Mouse (Mus musculus) CD4-positive helper T cell, adult 2 months (primary cell): ENCODE data around the gene Morf4l1.

ENCODE experiments used
- DNase-seq: peaks from one replicate; pipeline ENCODE4 v3.0.0-alpha.2; 2012; ENCODE audit warnings: low read depth, missing footprints, low spot score

The Morf4l1 gene

DNA sequence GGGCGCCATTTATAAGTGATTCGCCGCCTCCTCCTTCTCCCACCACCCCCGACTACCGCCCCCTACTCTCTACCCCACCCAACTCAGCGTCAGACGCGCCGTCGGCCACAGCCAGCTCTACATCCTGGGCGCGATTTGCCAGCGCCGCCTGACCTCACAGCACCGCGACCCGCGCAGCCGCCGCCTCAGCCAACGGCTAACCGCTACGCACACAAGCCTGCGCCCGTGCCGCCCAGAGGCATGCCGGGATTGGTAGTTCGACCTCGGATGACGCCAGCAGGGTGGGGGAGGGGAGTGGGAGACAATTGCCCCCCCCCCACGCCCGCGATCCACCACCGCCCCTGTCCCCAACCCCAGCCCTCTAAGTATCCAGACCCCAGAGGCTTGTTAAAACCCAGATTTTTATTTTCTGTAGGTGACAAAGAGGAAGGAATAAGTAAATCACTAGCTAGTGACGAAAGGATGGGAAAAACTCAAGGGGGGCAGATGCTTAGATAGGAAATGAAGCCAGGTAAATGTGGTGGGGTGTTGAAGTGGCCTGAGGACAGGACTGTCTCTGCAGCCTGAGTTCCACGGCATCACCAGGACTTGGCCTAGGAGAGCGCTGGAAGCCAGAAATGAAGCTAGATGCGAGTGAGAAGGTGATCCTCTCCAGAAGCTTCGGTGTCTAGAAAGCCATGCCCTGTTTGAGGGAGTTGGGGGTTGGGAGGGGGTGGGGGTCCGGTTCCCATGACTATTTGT is at the start of gene Morf4l1:
Gene Morf4l1, minus strand, starts transcription at position 208 of the 741 bp plus-strand sequence.
- DNase-seq, result peak; percentile 98

DNA sequence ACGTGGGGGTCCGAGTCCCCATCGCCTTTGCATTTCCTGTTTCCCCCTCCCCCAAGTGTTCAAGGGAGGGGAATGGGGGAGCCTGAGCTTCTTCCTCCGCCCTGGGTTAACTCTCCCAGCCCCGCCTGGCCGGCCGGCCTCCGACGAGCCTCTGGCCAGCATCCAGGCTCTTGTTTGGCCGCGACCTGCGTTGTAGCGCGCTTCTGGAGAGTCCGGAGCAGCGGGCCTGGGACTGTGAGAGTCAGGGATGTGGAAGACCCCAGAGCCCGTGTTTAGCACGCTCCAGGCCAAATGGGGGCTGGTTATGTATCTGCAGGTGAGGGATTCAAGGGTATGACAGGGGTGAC is 49.1 kb upstream of the Morf4l1 start:
- DNase-seq, result no peak

DNA sequence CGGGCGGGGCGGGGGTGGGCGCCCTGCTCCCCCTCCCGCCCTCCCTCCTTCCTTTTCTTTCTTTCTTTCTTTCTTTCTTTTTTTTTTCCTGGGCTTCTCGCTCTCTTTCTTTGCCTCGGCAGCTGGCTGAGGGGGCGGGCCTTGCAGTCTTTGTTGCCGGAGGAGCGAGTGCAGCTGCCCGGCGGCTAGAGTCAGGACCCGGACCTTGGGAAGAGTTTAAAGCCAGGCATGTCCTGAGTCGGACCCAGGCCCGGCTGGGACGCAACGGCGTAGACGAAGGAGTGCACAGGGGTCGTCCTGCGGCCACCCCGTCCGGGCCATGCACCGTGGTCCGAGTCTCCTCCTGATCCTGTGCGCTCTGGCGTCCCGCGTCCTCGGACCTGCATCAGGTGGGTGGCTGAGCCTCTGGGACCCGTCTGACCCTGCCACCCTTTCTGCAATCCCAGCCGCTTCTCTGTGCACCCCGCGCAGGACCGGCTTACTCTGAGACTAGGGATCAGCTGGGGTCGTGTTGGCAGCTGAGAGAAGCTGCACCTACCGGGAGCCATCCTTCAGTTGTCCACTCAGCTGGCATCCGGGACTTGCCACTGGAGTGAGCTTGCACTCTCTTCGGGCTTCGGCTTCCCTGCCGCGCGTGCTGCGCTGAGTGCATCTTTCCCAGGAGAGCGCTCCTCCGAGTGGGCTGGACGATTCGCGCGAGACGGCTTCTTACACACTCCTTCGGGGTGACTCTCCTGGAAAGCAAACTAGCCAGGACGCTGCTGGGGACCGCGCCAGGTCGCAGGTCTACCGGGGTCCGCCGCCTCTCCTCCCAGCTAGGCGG is 48.6 kb upstream of the Morf4l1 start, which contains the start of gene Adamts7:
Gene Adamts7, plus strand, starts transcription at position 144 of the 823 bp plus-strand sequence.
- DNase-seq, result peak; percentile 9

DNA sequence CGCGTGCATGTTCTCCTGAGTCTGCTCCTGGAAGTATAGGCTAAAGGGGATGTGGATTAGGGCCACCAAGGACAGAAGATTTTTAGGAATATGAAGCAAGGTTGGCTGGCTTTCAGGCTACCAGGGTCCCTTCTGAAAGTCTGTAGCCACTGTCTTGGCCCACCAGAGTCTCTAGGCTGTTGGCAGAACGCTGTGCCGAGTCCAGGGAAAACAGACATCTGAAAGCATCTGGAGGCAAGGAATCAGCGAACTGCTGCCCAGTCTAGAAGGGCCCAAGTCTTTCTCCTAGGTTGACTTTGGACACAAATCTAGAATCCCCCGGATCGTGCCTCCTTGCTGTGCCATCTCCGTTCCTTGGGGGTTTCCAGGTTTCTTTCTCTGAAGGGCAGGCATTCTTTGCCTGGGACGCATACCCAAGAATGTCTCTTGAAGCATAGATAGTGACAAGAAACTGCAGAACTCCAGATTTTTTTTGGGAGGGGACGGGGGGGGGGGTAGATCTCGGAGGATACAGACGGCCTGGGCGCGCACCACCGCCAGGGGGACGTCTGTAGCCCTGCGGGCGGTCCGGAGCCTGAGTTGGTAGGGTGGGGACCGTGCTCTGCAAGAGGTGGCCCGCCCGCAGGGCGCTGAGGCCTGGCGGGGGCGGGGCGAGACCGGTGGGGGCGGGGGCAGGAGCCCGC is 47.8 kb upstream of the Morf4l1 start:
- peak; percentile 29 for DNase-seq

DNA sequence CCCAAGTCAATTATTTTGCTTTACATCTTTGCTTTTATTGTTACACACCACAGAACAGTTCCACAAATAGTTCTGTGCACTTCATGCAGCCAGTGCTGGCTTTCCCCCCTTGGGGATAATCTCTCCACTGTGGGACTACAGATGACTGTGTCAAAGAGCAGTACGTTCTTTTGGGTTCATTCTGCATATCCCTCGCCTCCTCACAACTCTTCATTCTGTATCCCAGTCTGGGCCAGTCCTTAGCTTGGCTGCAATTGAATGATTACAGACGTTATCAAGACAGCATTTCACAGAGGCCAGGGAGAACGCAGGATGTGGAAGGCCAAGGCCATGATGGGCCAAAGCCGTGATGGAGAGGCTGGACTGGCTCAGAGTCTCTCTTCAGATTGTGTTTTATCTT is 32.3 kb upstream of the Morf4l1 start:
- DNase-seq, result no peak

DNA sequence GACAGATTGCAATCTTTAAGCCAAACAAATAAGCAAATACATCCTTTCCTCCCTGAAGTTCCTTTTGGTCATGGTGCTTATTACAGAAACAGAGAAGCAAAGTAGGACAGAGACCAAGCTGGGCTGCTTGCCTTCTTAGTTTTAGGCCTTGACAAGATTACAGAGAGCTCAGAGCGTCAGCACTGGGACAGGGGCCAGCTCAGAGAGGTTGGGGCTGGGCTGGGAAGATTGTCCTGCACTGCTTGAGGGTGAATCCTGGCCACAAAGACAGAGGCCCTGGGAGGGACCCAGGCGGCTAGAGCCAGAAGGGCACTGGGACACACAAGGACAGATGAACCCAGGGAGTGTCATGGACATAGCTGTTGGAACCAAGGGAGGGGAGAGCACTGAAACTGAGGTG is 31.2 kb upstream of the Morf4l1 start:
- no peak for DNase-seq

DNA sequence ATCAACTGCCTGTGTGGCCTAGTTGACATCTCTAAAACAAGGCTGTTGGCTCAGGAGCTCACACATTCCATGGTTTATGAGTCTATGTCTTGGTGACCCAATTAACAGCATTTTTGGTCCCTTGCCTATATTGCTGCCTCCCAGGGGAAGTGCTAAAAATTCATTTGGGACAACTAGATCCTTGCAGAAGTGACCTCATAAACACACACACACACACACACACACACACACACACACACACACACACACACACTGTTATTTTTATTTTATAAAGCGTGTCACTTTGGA is 22.0 kb upstream of the Morf4l1 start:
- DNase-seq, result no peak

DNA sequence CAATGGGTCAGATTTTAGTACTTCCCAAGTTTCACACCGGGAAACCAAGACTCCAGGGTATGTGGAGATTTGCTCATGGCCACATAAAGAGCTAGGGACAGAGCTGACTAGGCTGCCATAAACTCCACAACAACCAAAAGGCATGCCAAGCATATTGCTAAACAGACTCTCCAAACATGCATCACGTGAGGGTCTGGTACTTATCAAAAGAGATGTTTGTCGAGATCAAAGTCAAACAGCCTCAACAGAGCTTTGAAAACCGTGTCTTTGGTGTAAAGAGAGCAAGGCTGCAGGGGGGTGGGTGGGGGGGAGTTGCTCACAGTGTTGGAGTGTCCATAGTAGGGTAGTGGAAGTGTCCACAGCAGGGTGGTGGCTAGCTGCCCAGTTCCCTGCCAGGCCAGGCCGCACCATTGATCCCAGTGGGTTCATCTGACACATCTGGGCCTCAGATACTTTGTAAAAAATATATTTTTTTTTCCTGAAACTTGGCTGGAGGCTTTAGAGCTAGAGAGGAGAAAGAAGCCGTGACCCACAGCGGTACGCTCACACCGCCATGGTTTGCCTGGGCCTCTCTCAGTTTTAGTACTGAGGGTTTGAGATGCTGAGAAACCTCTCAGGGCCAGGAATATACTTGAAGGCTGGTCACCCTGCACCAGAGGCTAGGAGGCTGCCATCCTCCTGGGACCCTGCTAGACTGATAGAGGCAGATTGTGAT is 21.5 kb upstream of the Morf4l1 start:
- no peak for DNase-seq

DNA sequence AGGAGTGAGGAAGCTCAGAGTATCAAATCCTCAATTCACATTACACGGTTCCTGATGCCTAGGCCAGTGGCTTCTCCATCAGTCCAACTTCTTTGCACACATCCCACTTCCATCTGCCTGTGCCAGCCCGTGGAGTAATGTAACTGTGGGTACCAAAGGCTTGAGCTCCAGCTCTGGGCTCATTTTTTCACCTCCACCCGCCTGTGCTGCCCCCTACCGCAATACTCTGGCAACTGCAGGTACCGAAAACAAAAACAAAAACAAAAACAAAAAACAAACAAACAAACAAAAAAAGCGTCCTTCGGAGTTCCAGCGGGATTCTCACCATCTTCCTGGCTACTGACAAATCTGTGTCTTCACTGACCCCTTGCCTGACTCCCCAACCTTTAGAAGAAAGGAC is 20.9 kb upstream of the Morf4l1 start:
- no peak for DNase-seq

DNA sequence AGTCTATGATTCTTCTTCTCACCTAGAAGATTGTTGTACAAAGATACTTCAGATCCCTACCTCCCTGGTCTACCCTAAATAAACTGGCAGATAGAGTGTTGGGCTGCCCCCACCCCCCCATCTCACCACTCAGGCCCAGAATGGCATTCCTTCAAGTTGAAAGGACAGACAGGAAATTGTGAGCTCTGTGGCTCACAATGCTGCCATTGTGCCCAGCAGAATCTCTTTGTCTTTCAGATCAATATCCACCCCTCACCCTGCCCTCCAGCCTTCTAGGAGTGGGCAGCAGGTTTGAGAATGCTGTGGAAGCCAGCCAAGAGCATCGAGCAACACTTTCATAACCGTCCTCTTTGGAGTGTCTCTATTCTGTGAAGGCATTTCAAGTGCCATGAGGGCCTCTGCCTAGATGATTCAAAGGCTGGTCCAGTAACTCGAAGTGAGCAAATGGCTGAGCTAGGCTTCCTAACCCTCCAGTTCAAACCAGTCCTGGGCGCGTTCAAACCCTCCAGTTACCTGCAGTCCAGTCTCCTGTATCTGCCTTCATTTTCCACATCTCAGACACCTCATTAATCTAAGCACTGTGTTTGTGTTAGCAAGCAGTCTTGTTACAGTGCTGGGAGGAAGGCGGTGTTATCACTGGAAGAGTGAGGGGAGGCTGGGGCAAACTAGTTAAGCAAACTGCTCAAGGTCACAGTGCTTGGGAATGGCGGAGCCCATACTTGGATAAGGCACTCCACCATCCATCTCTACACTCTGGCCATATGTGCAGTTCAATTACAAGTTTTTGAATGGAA is 19.2 kb upstream of the Morf4l1 start:
- no peak for DNase-seq

DNA sequence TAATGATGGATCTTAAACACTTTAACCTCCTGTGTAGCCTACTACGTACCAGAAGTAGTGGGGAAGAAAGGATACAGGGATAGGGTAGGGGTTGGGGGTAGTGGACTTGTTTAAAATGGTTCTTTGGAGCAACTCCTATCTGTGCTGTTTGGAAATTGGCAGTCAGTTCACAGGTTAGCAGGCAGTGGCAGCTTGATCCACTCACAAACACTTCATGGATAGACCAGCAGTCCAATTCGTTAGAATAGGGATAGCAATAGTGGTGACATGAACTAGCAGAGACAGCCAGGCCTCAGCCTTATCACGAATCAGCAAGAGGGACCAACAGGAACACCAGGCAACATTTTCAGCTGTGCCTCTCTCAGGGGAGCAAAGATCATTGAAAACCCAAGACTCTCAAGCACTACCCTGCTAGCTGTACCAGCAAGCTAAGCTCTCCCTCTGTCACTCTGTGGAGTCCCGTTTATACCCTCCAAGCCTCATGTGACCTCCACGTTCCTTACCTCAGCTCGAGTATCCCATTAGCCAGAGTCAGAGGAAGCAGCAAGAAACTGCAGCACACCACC is 14.1 kb upstream of the Morf4l1 start:
- no peak for DNase-seq

DNA sequence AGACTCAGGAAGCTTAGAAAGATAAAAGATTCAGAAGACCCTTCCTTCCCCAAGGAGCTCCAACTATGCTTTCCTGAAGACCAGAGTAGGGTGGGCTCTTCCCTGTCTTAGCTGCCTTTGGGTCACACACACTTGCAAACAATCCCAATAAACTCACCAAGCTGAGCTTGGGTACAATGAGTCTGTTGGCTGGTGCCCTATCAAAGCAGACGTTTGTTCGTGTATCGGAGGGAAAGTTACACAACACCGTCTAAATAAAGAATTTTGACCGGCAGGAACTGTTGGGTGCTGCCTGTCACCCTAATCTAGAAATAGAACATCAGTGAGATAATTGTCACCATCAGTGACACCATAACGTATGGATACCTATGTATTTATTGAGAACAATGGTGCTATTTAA is 12.6 kb upstream of the Morf4l1 start:
- no peak for DNase-seq

DNA sequence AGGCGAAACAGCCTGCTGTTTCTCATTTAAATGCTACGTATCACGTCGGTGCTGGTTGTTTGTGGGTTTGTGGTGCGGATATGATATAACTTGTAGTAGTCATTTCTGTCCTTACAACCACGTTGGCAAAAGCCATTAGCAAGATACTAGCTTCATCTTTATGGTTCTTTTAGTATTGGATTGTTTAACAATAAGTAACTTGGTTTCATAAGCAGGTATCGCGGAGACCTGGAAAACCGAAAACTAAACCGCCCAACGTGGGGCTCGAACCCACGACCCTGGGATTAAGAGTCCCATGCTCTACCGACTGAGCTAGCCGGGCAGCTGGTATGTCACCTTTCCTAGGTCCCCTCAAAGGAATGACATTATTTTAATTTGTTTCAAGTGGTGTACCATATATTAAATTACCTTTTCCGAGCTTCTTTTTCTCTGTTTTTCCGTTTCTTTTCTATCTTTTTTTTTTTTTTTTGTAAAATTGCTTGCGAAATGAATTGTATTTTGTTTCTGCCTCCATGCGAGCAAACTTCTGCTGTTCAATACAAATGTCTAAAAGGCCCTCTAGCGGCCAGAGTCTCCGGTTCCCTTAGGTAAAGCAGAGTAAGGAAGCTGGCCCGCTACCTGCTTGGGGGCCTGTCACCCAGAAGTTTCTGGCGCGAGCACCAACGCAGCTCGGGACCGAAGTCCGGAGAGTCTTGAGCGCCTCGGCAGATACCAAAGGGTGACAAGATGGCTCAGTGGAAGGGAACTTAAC is 11.9 kb upstream of the Morf4l1 start:
- peak; percentile 89 for DNase-seq

DNA sequence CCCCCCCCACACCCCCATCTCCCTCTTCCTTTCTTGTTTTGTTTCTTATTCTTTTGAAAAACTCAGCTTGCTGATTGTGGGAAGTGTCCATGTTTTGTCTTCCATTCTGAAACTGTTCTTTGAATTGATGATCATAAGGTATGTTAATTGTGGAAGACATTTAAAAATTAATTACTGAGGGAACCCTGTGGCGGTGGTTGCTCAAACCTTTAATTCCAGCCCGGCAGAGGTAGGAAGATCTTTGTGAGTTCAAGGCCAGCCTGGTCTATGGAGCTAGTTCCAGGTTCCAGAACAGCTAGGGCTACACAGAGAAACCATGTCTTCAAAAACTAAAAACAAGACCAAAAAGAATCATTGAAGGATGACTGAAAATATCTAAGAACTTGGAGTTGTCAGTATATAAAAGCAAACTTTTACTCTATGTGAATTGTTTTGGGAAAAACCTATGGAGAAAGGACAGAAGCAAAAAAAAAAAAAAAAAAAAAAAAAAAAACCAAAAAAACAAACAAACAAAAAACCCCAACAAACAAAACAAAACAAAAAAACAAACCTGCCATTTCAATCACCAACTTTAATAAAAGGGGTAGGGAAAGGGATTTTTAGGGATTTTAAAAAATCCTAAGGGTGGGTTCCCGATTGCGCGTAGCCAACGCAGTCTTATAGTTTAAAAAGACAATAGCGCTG is 11.0 kb upstream of the Morf4l1 start:
- no peak for DNase-seq

DNA sequence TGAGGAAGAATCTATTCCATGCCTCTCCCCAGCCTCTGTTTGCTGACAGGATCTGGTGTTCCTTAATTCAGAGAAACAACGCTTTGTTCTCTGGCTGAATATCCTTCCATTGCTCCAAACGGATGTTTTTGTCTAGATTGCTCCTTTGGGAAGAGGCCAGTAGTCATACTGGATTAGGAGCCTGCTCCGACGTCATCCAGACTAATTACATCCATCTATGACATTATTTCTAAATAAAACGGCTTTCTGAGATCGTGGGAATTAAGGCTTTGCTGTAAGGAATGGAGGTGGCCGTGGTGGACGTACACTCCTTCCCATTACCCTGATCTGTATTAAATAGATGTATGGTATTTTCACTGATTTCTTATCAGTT is 10.3 kb upstream of the Morf4l1 start:
- DNase-seq, result no peak

DNA sequence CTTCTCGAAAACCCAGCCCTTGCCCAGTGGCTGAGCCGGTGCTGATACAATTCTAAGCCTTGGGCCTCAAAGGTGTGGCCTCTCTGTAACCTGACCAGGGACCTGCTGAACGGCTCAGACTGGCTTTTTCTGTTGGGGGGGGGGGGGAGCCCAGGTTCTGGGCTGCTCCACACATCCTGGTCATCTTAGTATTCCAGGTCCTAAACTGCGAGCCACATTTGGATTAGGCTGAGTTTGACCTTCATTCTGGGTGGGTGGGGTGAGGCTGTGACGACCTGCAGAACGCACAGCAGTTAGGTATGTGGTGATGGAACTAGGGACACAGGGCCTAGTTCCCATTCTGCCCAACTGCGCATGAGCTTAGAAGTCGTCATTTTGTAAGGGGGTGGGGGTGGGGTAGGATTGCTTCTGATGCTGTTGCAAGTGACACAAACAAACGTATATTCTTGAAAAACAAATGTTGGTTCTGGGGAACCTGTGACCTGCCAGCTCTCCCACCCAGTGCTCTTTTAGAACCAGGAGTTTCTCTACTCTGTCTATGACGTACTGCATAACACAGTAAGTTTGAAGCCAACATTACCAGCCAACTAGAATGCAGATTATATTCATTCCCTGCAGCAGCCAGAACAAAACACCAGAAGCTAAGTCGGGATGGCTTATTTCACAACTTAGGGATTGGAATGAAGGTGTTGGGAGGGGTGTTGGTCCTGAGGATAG is 9.7 kb upstream of the Morf4l1 start:
- no peak for DNase-seq

DNA sequence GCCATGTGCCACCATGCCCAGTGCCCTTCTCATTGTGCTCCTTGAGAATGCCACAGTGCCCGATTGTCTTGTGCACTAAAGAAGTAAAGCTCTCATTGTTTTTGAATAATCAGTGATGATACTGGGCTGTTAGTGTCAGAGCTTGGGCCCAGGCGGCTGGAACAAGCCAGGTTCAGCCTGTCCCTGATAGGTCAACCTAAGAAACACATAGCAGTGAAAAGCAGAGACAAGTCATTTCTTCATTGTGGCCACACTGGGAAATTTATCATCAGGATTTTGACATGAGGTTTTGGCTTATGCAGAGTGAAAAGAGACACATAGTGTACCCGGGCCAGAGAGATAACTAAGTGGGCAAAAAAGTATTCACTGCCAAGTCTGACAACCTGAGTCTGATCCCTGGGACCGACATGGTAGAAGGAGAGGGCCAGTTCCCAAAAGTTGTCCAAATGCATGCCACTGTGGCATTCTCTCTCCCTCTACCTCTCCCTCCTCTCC is 7.7 kb upstream of the Morf4l1 start:
- no peak for DNase-seq

DNA sequence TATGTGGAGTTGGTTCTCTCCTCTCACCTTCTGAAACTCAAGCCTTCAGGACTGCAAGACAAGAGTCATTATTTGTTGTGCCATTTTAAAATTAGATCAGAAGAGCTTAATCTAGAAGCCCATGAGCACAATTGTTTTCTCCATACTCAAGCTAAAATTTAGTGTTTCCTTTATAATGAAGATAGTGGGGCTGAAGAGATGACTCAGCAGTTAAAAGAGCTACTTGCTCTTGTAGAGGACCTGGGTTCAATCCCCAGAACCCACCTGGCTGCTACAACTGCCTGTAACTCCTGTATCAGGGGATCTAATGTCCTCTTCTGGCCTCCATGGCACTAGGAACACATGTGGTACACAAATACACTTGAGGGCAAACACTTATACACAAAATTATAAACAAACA is 2.7 kb upstream of the Morf4l1 start:
- DNase-seq, result no peak

DNA sequence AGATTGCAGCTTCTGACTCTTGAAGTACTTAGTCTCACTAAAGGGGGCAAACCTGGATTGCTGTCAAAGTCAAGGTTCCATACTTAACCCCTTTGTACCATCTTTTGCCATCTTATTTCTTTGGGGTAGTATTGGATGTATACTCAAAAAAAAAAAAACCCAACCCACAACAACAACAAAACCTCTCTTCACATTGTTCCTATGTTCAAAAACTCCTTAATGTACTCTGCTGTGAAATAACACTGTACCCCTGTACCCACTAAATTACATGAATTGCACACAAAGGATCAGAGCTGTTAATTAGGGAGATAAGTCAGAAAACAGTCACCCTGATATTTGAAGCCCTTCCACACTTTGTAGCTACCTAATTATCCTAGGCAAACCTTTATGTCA is 730 bp upstream of the Morf4l1 start:
- no peak for DNase-seq
